Mouse (Mus musculus) E14TG2a.4 (cell line): ENCODE measurements around the gene Nmrk1.

ENCODE experiments used
- CTCF ChIP-seq: conservative IDR thresholded peaks from 2 replicates; pipeline ENCODE4 v1.5.1; 2014; ENCODE audit warnings: low read length
- NANOG ChIP-seq: IDR thresholded peaks from 2 replicates; pipeline ENCODE4 v1.6.1; 2014; ENCODE audit warnings: borderline replicate concordance, low read length, mixed read lengths
- POU5F1 ChIP-seq: IDR thresholded peaks from 2 replicates; pipeline ENCODE4 v1.6.1; 2014; ENCODE audit warnings: low read length, borderline replicate concordance

GRCm38 (mm10) chr19:18660466-18660865 lies 28.7 kb downstream of the Nmrk1 start:
- TF ChIP-seq CTCF = no peak
- TF ChIP-seq NANOG = no peak
- no peak for TF ChIP-seq POU5F1
